In genomic region chr16:13986197-13986573, GRCm38 (mm10) we compare ENCODE assay signal across 8 mouse cellular contexts. TPM values are rescaled to one million over a fixed set of nuclear protein-coding genes. Genes with fewer than 3 reads are reported as not detected.
A peak's percentile ranks its signal among the peaks of the same experiment; 100 is the strongest.
DNase-seq lines count a peak whose midpoint lies in the region; ATAC-seq and TF ChIP-seq lines count a peak whose summit lies in the region.

No protein-coding gene starts in this region.

- H3K4me1 ChIP-seq in cerebellum, adult 2 months (ENCODE audit: control insufficient read depth, insufficient read depth, low read length), result peaks cover 5% of the 10 kb centered on the region; the same call in 1 of the 2 replicates
- H3K4me1 ChIP-seq in lung, embryonic 14.5 days (ENCODE audit: insufficient read depth), result no peaks in the 10 kb centered on the region
- H3K4me1 ChIP-seq in intestine, embryonic 16.5 days (ENCODE audit: control insufficient read depth, insufficient read depth, low read length), result 0 out of 2 replicates have a peak, but pooled peaks cover 7% of the 10 kb centered on the region
- peaks cover 5% of the 10 kb centered on the region; the same call in 1 of the 2 replicates for H3K4me1 ChIP-seq in neural tube, embryonic 14.5 days (ENCODE audit: control insufficient read depth, insufficient read depth, low read length)

- no peak for TF ChIP-seq CTCF in cerebellum, adult 2 months (IDR thresholded peaks at IDR 0.05; ENCODE audit: borderline replicate concordance, insufficient read depth, low read depth, low read length)
- no peak for TF ChIP-seq CTCF in lung, embryonic 14.5 days (IDR thresholded peaks at IDR 0.05; ENCODE audit: low read depth)

- no peak overlapping the region for H3K9ac ChIP-seq in lung, embryonic 14.5 days
- no peak overlapping the region for H3K9ac ChIP-seq in intestine, embryonic 16.5 days (ENCODE audit: low read depth, low read length)
- H3K9ac ChIP-seq in neural tube, embryonic 14.5 days (replicated peaks; ENCODE audit: low read depth, low read length), result peak overlapping the region; percentile 86

- peak overlapping the region; percentile 85 for H3K4me2 ChIP-seq in lung, embryonic 14.5 days
- 0 out of 2 replicates have a peak overlapping the region, but pooled peaks have one; percentile 82 for H3K4me2 ChIP-seq in intestine, embryonic 16.5 days (ENCODE audit: low read depth, low read length)
- H3K4me2 ChIP-seq in neural tube, embryonic 14.5 days (ENCODE audit: low read depth, low read length), result peak overlapping the region; percentile 57

- H3K9me3 ChIP-seq in lung, embryonic 14.5 days (ENCODE audit: low read depth, low read length), result no peaks in the 10 kb centered on the region
- no peaks in the 10 kb centered on the region for H3K9me3 ChIP-seq in intestine, embryonic 16.5 days (ENCODE audit: control insufficient read depth, low read length)
- H3K9me3 ChIP-seq in neural tube, embryonic 14.5 days (ENCODE audit: control insufficient read depth, low read length), result no peaks in the 10 kb centered on the region

- no peak for DNase-seq in cerebellum, adult 2 months
- no peak for DNase-seq in cerebellum, adult 18-20 months
- no peak for DNase-seq in lung, embryonic 14.5 days
- DNase-seq in lung, postnatal 25 days (ENCODE audit: low spot score), result no peak
- no peak for DNase-seq in thymus, postnatal 10 days (ENCODE audit: low spot score in 2 of 2)

- peak overlapping the region; percentile 25; the same call in 1 of the 2 replicates for H3K27ac ChIP-seq in cerebellum, adult 2 months (ENCODE audit: insufficient read depth, low read length)
- H3K27ac ChIP-seq in lung, embryonic 14.5 days (ENCODE audit: low read depth), result no peak overlapping the region
- no peak overlapping the region for H3K27ac ChIP-seq in intestine, embryonic 16.5 days (ENCODE audit: low read length)
- peak overlapping the region; percentile 90 for H3K27ac ChIP-seq in neural tube, embryonic 14.5 days (ENCODE audit: low read depth, low read length)

- TF ChIP-seq POLR2A in cerebellum, adult 2 months (IDR thresholded peaks at IDR 0.05; ENCODE audit: borderline replicate concordance, insufficient read depth, low read length), result no peak

- 28% methylated on average over 3 of the region's 3 CpGs for WGBS in cerebellum, adult 2 months
- 67% methylated on average over 3 of the region's 3 CpGs for WGBS in lung, embryonic 14.5 days
- WGBS in intestine, embryonic 16.5 days, result 61% methylated on average over 3 of the region's 3 CpGs
- WGBS in neural tube, embryonic 14.5 days, result 27% methylated on average over 3 of the region's 3 CpGs

- peak overlapping the region; percentile 75 for H3K4me3 ChIP-seq in cerebellum, adult 2 months (replicated peaks; ENCODE audit: insufficient read depth, low read depth, low read length)
- no peak overlapping the region for H3K4me3 ChIP-seq in lung, embryonic 14.5 days (ENCODE audit: low read depth, low read length)
- no peak overlapping the region for H3K4me3 ChIP-seq in intestine, embryonic 16.5 days (ENCODE audit: low read length)
- H3K4me3 ChIP-seq in neural tube, embryonic 14.5 days (ENCODE audit: low read depth, low read length), result peak overlapping the region; percentile 62

- no peak for ATAC-seq in lung, embryonic 14.5 days (ENCODE audit: insufficient read depth)
- ATAC-seq in intestine, embryonic 16.5 days, result no peak
- peak; percentile 74 for ATAC-seq in neural tube, embryonic 14.5 days (ENCODE audit: low read depth)
- no peak for ATAC-seq in granulocyte monocyte progenitor cell, adult 5-6 weeks (replicated peaks; ENCODE audit: poor library complexity, severe bottlenecking)

- no peaks in the 10 kb centered on the region for H3K36me3 ChIP-seq in lung, embryonic 14.5 days (ENCODE audit: insufficient read depth)
- H3K36me3 ChIP-seq in intestine, embryonic 16.5 days (ENCODE audit: control insufficient read depth, insufficient read depth, low read length), result no peaks in the 10 kb centered on the region
- no peaks in the 10 kb centered on the region for H3K36me3 ChIP-seq in neural tube, embryonic 14.5 days (ENCODE audit: control insufficient read depth, insufficient read depth, low read length)

- no peaks in the 10 kb centered on the region for H3K27me3 ChIP-seq in cerebellum, adult 2 months (ENCODE audit: control insufficient read depth, insufficient read depth, low read length)
- H3K27me3 ChIP-seq in lung, embryonic 14.5 days (ENCODE audit: insufficient read depth, low read length), result no peaks in the 10 kb centered on the region
- no peaks in the 10 kb centered on the region; the same call in 1 of the 2 replicates for H3K27me3 ChIP-seq in intestine, embryonic 16.5 days (replicated peaks; ENCODE audit: control insufficient read depth, insufficient read depth, low read length)
- no peaks in the 10 kb centered on the region for H3K27me3 ChIP-seq in neural tube, embryonic 14.5 days (ENCODE audit: control insufficient read depth, insufficient read depth, low read length)

RNA-seq across cellular contexts. Expression of gene 2900011O08Rik, which starts 0.2 kb away (rescaled TPM):
- 154 and 162 TPM in 2 replicates for polyA plus RNA-seq in cerebellum, adult 2 months (2012; rRNA removed)
- polyA plus RNA-seq in lung, embryonic 14.5 days (2014; fragmentation: Nextera tagmentation; extraction: Ambion mirVana), result 0.31 and 0.55 TPM in 2 replicates
- polyA plus RNA-seq in intestine, embryonic 16.5 days (2015; fragmentation: Nextera tagmentation; extraction: Ambion mirVana), result 1.5 and 2.1 TPM in 2 replicates
- 176 and 233 TPM in 2 replicates for polyA plus RNA-seq in neural tube, embryonic 14.5 days (2014; fragmentation: Nextera tagmentation; extraction: Ambion mirVana)
- total RNA-seq in granulocyte monocyte progenitor cell, adult 5-6 weeks (2014; fragmentation: Nextera tagmentation), result not detected in 2 replicates
- 0.34 TPM in 1 of 2 replicates, not detected in the other for total RNA-seq in granulocyte monocyte progenitor cell, adult 5-6 weeks (2017)

RNA-seq across cellular contexts. Expression of gene Ifitm7, which starts 0.5 kb away (rescaled TPM):
- 0.70 and 1.1 TPM in 2 replicates for polyA plus RNA-seq in cerebellum, adult 2 months (2012; rRNA removed)
- polyA plus RNA-seq in lung, embryonic 14.5 days (2014; fragmentation: Nextera tagmentation; extraction: Ambion mirVana), result not detected in 2 replicates
- not detected in 2 replicates for polyA plus RNA-seq in intestine, embryonic 16.5 days (2015; fragmentation: Nextera tagmentation; extraction: Ambion mirVana)
- polyA plus RNA-seq in neural tube, embryonic 14.5 days (2014; fragmentation: Nextera tagmentation; extraction: Ambion mirVana), result 1.3 and 2.5 TPM in 2 replicates
- total RNA-seq in granulocyte monocyte progenitor cell, adult 5-6 weeks (2014; fragmentation: Nextera tagmentation), result 2.8 and 26.7 TPM in 2 replicates
- 5.3 and 15.9 TPM in 2 replicates for total RNA-seq in granulocyte monocyte progenitor cell, adult 5-6 weeks (2017)

Comparison
In these comparisons a context has a peak if more than half of its experiments do, and no peak if none do; other contexts are left out.
1. H3K27ac ChIP-seq: peak in cerebellum, adult 2 months (single experiment) and neural tube, embryonic 14.5 days (single experiment); none in lung, embryonic 14.5 days (single experiment) and intestine, embryonic 16.5 days (single experiment).
2. H3K4me3 ChIP-seq: peak in cerebellum, adult 2 months (single experiment) and neural tube, embryonic 14.5 days (single experiment); none in lung, embryonic 14.5 days (single experiment) and intestine, embryonic 16.5 days (single experiment).
3. RNA of gene 2900011O08Rik, which starts 0.2 kb away (polyA plus RNA-seq): 176 to 233 TPM in neural tube, embryonic 14.5 days and 154 to 162 TPM in cerebellum, adult 2 months; 1.5 to 2.1 TPM in intestine, embryonic 16.5 days and 0.31 to 0.55 TPM in lung, embryonic 14.5 days; every median in the first group is over 10 times any median in the second.
4. Peak in every context shown above with its lines, with median percentiles within 50 percentile points of each other: H3K4me2 ChIP-seq.